In the genomic region with DNA sequence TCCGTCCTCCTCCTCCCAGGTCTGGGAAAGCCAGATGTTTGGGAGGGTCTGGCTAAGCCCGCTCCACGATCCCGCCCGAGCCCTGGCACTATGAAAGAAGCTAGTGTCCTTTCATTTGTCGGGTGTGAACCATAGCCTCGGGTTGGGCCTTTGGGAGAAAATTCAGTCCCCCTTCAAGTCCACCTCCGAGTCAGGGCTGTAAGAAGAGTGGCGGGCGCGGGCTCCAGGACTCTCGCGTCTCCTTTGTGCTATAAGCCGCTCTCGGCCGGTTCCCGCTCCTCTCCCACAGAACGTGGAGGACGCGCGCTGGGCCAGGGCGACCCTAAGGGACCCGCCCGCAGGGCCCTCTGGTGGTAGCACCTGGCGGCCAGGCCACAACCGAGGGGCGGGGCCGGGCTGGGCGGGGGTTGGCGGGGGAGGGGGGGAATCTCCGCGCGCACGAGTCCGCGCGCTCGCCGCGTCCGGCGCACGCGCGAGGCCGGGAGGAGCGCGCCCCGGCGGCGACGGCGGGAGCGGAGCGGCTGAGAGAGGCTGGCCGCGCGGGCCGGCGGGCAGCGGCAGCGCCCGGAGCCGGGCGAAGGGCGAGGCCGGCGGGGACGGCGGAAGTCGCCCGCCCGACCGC, we compare ENCODE assay signal across 8 mouse cellular contexts. TPM values are rescaled to one million over a fixed set of nuclear protein-coding genes. Genes with fewer than 3 reads are reported as not detected.
DNase-seq lines count a peak whose midpoint lies in the region; ATAC-seq and TF ChIP-seq lines count a peak whose summit lies in the region.

Mpp6 (plus strand) TSS at position 485 of the 622 bp plus-strand sequence.

- peak; percentile 68 for ATAC-seq in common myeloid progenitor, adult 5-6 weeks (replicated peaks; ENCODE audit: low read depth, poor library complexity, severe bottlenecking)
- peak; percentile 92 for ATAC-seq in hindbrain, embryonic 16.5 days

- H3K27me3 ChIP-seq in hindbrain, embryonic 16.5 days (replicated peaks; ENCODE audit: control insufficient read depth, insufficient read depth, low read length): no peaks in the 10 kb centered on the region
- H3K27me3 ChIP-seq in megakaryocyte, embryonic 14.5 days (replicated peaks): peaks cover 18% of the 10 kb centered on the region

- H3K4me2 ChIP-seq in hindbrain, embryonic 16.5 days (ENCODE audit: low read length): peak within 1 kb of the TSS; percentile 92

- peak within 1 kb of the TSS; percentile 91 for H3K9ac ChIP-seq in hindbrain, embryonic 16.5 days (ENCODE audit: low read depth, low read length)

- no peaks in the 10 kb centered on the region for H3K36me3 ChIP-seq in hindbrain, embryonic 16.5 days (ENCODE audit: control insufficient read depth, insufficient read depth, low read length)
- no peaks in the 10 kb centered on the region for H3K36me3 ChIP-seq in megakaryocyte, embryonic 14.5 days (replicated peaks; ENCODE audit: low read length)

- no peaks in the 10 kb centered on the region for H3K9me3 ChIP-seq in hindbrain, embryonic 16.5 days (ENCODE audit: control insufficient read depth, low read length)
- H3K9me3 ChIP-seq in megakaryocyte, embryonic 14.5 days: no peaks in the 10 kb centered on the region

- peaks cover 9% of the 10 kb centered on the region for H3K4me1 ChIP-seq in hindbrain, embryonic 16.5 days (ENCODE audit: control insufficient read depth, insufficient read depth, low read depth, low read length)
- peaks cover 30% of the 10 kb centered on the region for H3K4me1 ChIP-seq in megakaryocyte, embryonic 14.5 days

- intact Hi-C loops in gastrocnemius, adult 2 months (cut with DNase I): loop anchor here (2.0 to 10.0 kb wide), 4 partner anchors 37 to 595 kb away; no protein-coding TSS in a partner anchor

- under 1% methylated on average over 45 of the region's 74 CpGs for WGBS in hindbrain, embryonic 16.5 days

- peak; percentile 67 for TF ChIP-seq CTCF in gastrocnemius, adult 2 months (IDR thresholded peaks at IDR 0.05)

- DNase-seq in ZHBTc4 (ENCODE audit: low read depth, low spot score): peak; percentile 93
- peak; percentile 92 for DNase-seq in gastrocnemius, adult 2 months
- DNase-seq in left cerebral cortex, adult 8-10 months (ENCODE audit: low spot score in 2 of 2): peak; percentile 43 to 55
- peak; percentile 67 for DNase-seq in right cerebral cortex, adult 2 months (ENCODE audit: low spot score in 2 of 2)
- peak; percentile 83 for DNase-seq in urinary bladder, postnatal 14 days (ENCODE audit: low spot score)

- H3K4me3 ChIP-seq in gastrocnemius, adult 2 months: peak within 1 kb of the TSS; percentile 95
- peak within 1 kb of the TSS; percentile 71 for H3K4me3 ChIP-seq in hindbrain, embryonic 16.5 days (ENCODE audit: low read length)
- H3K4me3 ChIP-seq in megakaryocyte, embryonic 14.5 days (replicated peaks): peak within 1 kb of the TSS; percentile 95

- H3K27ac ChIP-seq in gastrocnemius, adult 2 months: peak within 1 kb of the TSS; percentile 94
- H3K27ac ChIP-seq in hindbrain, embryonic 16.5 days (ENCODE audit: low read depth, low read length): peak within 1 kb of the TSS; percentile 80

RNA-seq across cellular contexts. Expression of gene Mpp6, which starts in this region (rescaled TPM):
- 233 and 247 TPM in 2 replicates for total RNA-seq in common myeloid progenitor, adult 5-6 weeks (2017)
- total RNA-seq in gastrocnemius, adult 2 months (2021): 100 to 1,000 TPM; 126 to 135 TPM
- polyA plus RNA-seq in hindbrain, embryonic 16.5 days (2015; fragmentation: Nextera tagmentation; extraction: Ambion mirVana): 51.5 and 59.2 TPM in 2 replicates
- total RNA-seq in left cerebral cortex, adult 8-10 months (2022): 10 to 100 TPM; 80.6 to 86.2 (median 83.3) TPM
- 2.1 and 9.7 TPM in 2 replicates for polyA plus RNA-seq in megakaryocyte, embryonic 14.5 days (2012; ENCODE audit: insufficient read depth, low replicate concordance)

Comparison
In these comparisons a context has a peak if more than half of its experiments do, and no peak if none do; other contexts are left out.
1. Peak in every context shown above with its lines: DNase-seq, ATAC-seq, H3K4me3 ChIP-seq and H3K27ac ChIP-seq.